Mouse (Mus musculus): Measurements from ENCODE around the gene Chn1. TPM values are rescaled to one million over a fixed set of nuclear protein-coding genes. Genes with fewer than 3 reads are reported as not detected.

Chn1 gene
- polyA plus RNA-seq, 1 experiment = 1.7 TPM

- Histone ChIP-seq H3K27ac (ENCODE audit: insufficient read depth, low read depth, low read length) (no peak overlapping the region), H3K4me3 (ENCODE audit: low read depth, low read length) (no peak overlapping the region), H3K36me3 (ENCODE audit: control insufficient read depth, insufficient read depth, low read length) (no peaks in the 10 kb centered on the region), H3K4me1 (ENCODE audit: control insufficient read depth, insufficient read depth, insufficient read length, low read length) (no peaks in the 10 kb centered on the region), H3K27me3 (ENCODE audit: control insufficient read depth, insufficient read depth, low read length) (no peaks in the 10 kb centered on the region)
- TF ChIP-seq CTCF (IDR thresholded peaks at IDR 0.05; ENCODE audit: extremely low read depth, insufficient read length, insufficient replicate concordance, low read depth, low read length) (no peak), POLR2A (IDR thresholded peaks at IDR 0.05; ENCODE audit: low read depth, low read length) (no peak)
- 85% methylated on average over 4 of the region's 4 CpGs for WGBS
Observed at GRCm38 (mm10) chr2:73573556-73573955, 201.6 kb downstream of the Chn1 start.

- Histone ChIP-seq H3K27ac (ENCODE audit: insufficient read depth, low read depth, low read length) (no peak overlapping the region), H3K4me1 (ENCODE audit: control insufficient read depth, insufficient read depth, insufficient read length, low read length) (no peaks in the 10 kb centered on the region), H3K36me3 (ENCODE audit: control insufficient read depth, insufficient read depth, low read length) (no peaks in the 10 kb centered on the region), H3K4me3 (ENCODE audit: low read depth, low read length) (no peak overlapping the region), H3K27me3 (ENCODE audit: control insufficient read depth, insufficient read depth, low read length) (no peaks in the 10 kb centered on the region)
- TF ChIP-seq CTCF (IDR thresholded peaks at IDR 0.05; ENCODE audit: extremely low read depth, insufficient read length, insufficient replicate concordance, low read depth, low read length) = peak; percentile 86; the same call in 1 of the 2 replicates
- TF ChIP-seq POLR2A (IDR thresholded peaks at IDR 0.05; ENCODE audit: low read depth, low read length) = no peak
- 44% methylated on average over 23 of the region's 23 CpGs for WGBS
Observed at GRCm38 (mm10) chr2:73572539-73573372, 202.4 kb downstream of the Chn1 start.

DNA sequence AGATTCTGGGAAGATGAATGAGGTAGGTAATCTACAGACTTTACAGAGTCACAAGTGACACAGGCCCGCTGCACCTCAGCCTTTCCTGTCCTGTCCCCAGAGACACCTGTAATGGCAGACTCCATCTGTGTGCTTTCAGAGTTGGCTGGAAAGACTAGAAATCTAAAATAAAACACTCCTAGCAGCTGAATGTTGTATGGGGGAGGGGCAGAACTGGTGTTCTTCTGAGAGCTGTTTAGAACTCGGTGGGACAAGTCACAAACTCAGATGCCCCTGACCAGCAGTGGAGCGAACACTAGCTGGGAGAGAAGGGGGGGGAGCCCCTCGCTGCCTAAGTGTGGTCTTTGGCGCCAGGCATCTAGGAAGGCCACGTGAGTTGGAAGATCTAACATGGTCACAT lies 203.2 kb downstream of the Chn1 start:
- H3K4me1 ChIP-seq (ENCODE audit: control insufficient read depth, insufficient read depth, insufficient read length, low read length) = no peaks in the 10 kb centered on the region
- H3K27me3 ChIP-seq (ENCODE audit: control insufficient read depth, insufficient read depth, low read length) = no peaks in the 10 kb centered on the region
- no peak overlapping the region for H3K27ac ChIP-seq (ENCODE audit: insufficient read depth, low read depth, low read length)
- H3K4me3 ChIP-seq (ENCODE audit: low read depth, low read length) = no peak overlapping the region
- TF ChIP-seq CTCF (IDR thresholded peaks at IDR 0.05; ENCODE audit: extremely low read depth, insufficient read length, insufficient replicate concordance, low read depth, low read length) (no peak), POLR2A (IDR thresholded peaks at IDR 0.05; ENCODE audit: low read depth, low read length) (no peak)
- 74% methylated on average over 6 of the region's 6 CpGs for WGBS
- H3K36me3 ChIP-seq (ENCODE audit: control insufficient read depth, insufficient read depth, low read length) = no peaks in the 10 kb centered on the region

DNA sequence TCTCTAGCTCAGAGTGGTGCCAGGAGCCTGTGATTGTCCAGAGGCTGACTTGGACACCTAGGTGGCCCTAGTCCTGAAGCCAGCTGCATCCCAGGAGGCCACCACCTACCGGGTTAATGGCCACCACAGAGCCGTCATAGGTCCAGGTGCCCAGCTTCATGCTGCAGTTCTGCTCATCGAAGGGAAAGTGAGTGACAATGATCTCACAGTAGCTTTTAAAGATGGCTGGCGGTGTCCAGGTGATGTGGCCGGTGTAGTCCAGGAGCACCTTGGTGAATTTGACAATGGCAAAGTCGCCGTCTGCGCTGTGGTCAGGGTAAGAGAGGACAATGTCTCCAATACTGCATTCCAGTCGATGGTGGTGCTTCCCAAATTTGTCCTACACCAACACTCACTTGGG lies 203.8 kb downstream of the Chn1 start:
- no peaks in the 10 kb centered on the region for H3K36me3 ChIP-seq (ENCODE audit: control insufficient read depth, insufficient read depth, low read length)
- H3K27me3 ChIP-seq (ENCODE audit: control insufficient read depth, insufficient read depth, low read length) = no peaks in the 10 kb centered on the region
- no peaks in the 10 kb centered on the region for H3K4me1 ChIP-seq (ENCODE audit: control insufficient read depth, insufficient read depth, insufficient read length, low read length)
- TF ChIP-seq POLR2A (IDR thresholded peaks at IDR 0.05; ENCODE audit: low read depth, low read length) (no peak), CTCF (IDR thresholded peaks at IDR 0.05; ENCODE audit: extremely low read depth, insufficient read length, insufficient replicate concordance, low read depth, low read length) (no peak)
- WGBS = 88% methylated on average over 9 of the region's 9 CpGs
- no peak overlapping the region for H3K27ac ChIP-seq (ENCODE audit: insufficient read depth, low read depth, low read length)
- H3K4me3 ChIP-seq (ENCODE audit: low read depth, low read length) = no peak overlapping the region

GRCm38 (mm10) chr2:73566989-73567605 lies 208.0 kb downstream of the Chn1 start:
- no peaks in the 10 kb centered on the region for H3K27me3 ChIP-seq (ENCODE audit: control insufficient read depth, insufficient read depth, low read length)
- no peak overlapping the region for H3K4me3 ChIP-seq (ENCODE audit: low read depth, low read length)
- H3K36me3 ChIP-seq (ENCODE audit: control insufficient read depth, insufficient read depth, low read length) = no peaks in the 10 kb centered on the region
- WGBS = 15% methylated on average over 8 of the region's 8 CpGs
- H3K4me1 ChIP-seq (ENCODE audit: control insufficient read depth, insufficient read depth, insufficient read length, low read length) = no peaks in the 10 kb centered on the region
- H3K27ac ChIP-seq (ENCODE audit: insufficient read depth, low read depth, low read length) = no peak overlapping the region
- TF ChIP-seq POLR2A (IDR thresholded peaks at IDR 0.05; ENCODE audit: low read depth, low read length) (no peak), CTCF (IDR thresholded peaks at IDR 0.05; ENCODE audit: extremely low read depth, insufficient read length, insufficient replicate concordance, low read depth, low read length) (peak; percentile 85; the same call in 1 of the 2 replicates)

DNA sequence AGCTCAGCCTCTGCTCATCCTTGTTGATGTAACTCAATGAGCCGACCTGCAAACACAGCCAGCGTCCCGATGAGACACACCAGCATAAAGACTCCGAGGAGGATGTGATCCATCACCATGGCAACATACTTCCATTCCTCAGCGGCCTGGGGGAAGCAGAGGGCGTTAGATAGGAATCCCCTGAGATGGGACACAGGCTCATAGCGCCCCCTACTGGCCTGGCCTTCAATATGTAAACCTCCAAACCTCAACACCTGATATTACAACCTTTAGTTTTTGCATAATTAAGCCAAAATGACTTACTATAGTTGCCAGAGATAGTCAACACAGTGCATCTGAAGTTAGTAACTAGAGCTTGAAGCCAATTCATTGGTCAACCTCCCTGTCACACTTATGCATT lies 209.0 kb downstream of the Chn1 start:
- H3K4me3 ChIP-seq (ENCODE audit: low read depth, low read length) = no peak overlapping the region
- H3K36me3 ChIP-seq (ENCODE audit: control insufficient read depth, insufficient read depth, low read length) = no peaks in the 10 kb centered on the region
- WGBS = 23% methylated on average over 7 of the region's 7 CpGs
- no peak overlapping the region for H3K27ac ChIP-seq (ENCODE audit: insufficient read depth, low read depth, low read length)
- peaks cover 6% of the 10 kb centered on the region; the same call in 1 of the 2 replicates for H3K4me1 ChIP-seq (ENCODE audit: control insufficient read depth, insufficient read depth, insufficient read length, low read length)
- TF ChIP-seq CTCF (IDR thresholded peaks at IDR 0.05; ENCODE audit: extremely low read depth, insufficient read length, insufficient replicate concordance, low read depth, low read length) (peak; percentile 51; the same call in 1 of the 2 replicates), POLR2A (IDR thresholded peaks at IDR 0.05; ENCODE audit: low read depth, low read length) (no peak)
- peaks cover 3% of the 10 kb centered on the region; the same call in 1 of the 2 replicates for H3K27me3 ChIP-seq (ENCODE audit: control insufficient read depth, insufficient read depth, low read length)

GRCm38 (mm10) chr2:73563690-73564089 lies 211.5 kb downstream of the Chn1 start:
- peaks cover 6% of the 10 kb centered on the region; the same call in 1 of the 2 replicates for H3K4me1 ChIP-seq (ENCODE audit: control insufficient read depth, insufficient read depth, insufficient read length, low read length)
- no peaks in the 10 kb centered on the region for H3K36me3 ChIP-seq (ENCODE audit: control insufficient read depth, insufficient read depth, low read length)
- WGBS = 74% methylated on average over 7 of the region's 7 CpGs
- no peak overlapping the region for H3K4me3 ChIP-seq (ENCODE audit: low read depth, low read length)
- peaks cover 3% of the 10 kb centered on the region; the same call in 1 of the 2 replicates for H3K27me3 ChIP-seq (ENCODE audit: control insufficient read depth, insufficient read depth, low read length)
- no peak for TF ChIP-seq POLR2A (IDR thresholded peaks at IDR 0.05; ENCODE audit: low read depth, low read length)
- TF ChIP-seq CTCF (IDR thresholded peaks at IDR 0.05; ENCODE audit: extremely low read depth, insufficient read length, insufficient replicate concordance, low read depth, low read length) = no peak
- no peak overlapping the region for H3K27ac ChIP-seq (ENCODE audit: insufficient read depth, low read depth, low read length)
